Comparison of ENCODE assay signal across 16 mouse cellular contexts in the genomic region with DNA sequence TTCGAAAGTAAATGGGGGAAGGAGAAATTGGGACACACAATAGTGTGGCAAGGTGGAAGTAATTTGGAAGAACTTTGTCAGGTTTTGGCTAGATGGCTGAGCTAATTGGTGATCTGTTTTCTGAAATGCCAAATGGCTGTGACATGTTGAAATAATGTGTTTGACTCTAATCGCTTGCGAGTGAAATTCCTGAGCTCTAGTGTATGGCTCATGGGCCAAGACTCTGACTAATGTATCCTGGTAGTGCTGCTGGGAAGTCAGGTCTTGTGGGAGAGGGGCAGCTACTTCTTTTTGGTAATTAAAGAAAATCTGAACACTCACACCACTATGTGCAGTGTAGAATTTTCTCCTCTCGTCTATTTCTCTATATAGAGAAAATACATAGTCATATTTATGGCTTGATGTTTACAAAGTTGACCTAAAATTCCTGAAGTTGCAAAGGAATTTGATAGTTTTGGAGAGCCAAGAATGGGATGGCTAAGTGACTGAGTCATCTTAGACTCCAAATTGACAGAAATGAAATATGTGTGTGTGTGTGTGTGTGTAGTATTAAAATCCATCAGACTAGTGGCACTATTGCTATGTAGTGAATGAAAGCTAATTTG. TPM values are rescaled to one million over a fixed set of nuclear protein-coding genes. Genes with fewer than 3 reads are reported as not detected.
"Had no signal": no experiment of that assay in that cellular context is flagged by ENCODE, and none has a peak within 500 bp of the region (broad histone marks: within the 10 kb centered on the region; RNA-seq: fewer than 3 reads in every experiment).

No protein-coding gene starts in this region.

- H3K9me3 ChIP-seq: limb, embryonic 13.5 days; midbrain, embryonic 12.5 days; stomach, embryonic 15.5 days had no signal

- H3K27ac ChIP-seq: limb, embryonic 13.5 days; liver, embryonic 14.5 days; midbrain, embryonic 12.5 days; stomach, embryonic 15.5 days had no signal

- H3K27me3 ChIP-seq: limb, embryonic 13.5 days; midbrain, embryonic 12.5 days; stomach, embryonic 15.5 days had no signal

- H3K4me1 ChIP-seq: limb, embryonic 13.5 days; midbrain, embryonic 12.5 days; stomach, embryonic 15.5 days had no signal

- H3K36me3 ChIP-seq: limb, embryonic 13.5 days; midbrain, embryonic 12.5 days; stomach, embryonic 15.5 days had no signal

- H3K4me3 ChIP-seq: limb, embryonic 13.5 days; midbrain, embryonic 12.5 days; stomach, embryonic 15.5 days had no signal

- H3K9ac ChIP-seq: limb, embryonic 13.5 days; liver, embryonic 14.5 days; midbrain, embryonic 12.5 days; stomach, embryonic 15.5 days had no signal

- H3K4me2 ChIP-seq: limb, embryonic 13.5 days; midbrain, embryonic 12.5 days; stomach, embryonic 15.5 days had no signal

- DNase-seq: kidney, adult 11 months; kidney, postnatal 14 days; left cerebral cortex, postnatal 4 days; lung, adult 18-20 months; right cerebral cortex, postnatal 4 days; spleen, adult 18-20 months; thymus, adult 2 months; thymus, postnatal 36 days had no signal

RNA-seq across cellular contexts. Expression of a gene that starts 55.1 kb away (rescaled TPM):
- polyA plus RNA-seq: kidney, embryonic 14.5 days; large intestine, adult 2 months; limb, embryonic 13.5 days; liver, adult 2 months; liver, embryonic 14.5 days; lung, embryonic 16.5 days; midbrain, embryonic 12.5 days; stomach, embryonic 15.5 days; thymus, adult 2 months had no signal
